Mouse (Mus musculus) liver, embryonic 14 days (tissue): ENCODE results near the gene Nfyc. TPM values are rescaled to one million over a fixed set of nuclear protein-coding genes. Genes with fewer than 3 reads are reported as not detected.

Source experiments
- polyA plus RNA-seq: library from polyadenylated mRNA; depleted of rRNA; stranded (reverse); fragments of >200 nt; gene quantifications from 2 replicates; pipeline ENCODE4 v1.2.3, GENCODE M21; 2012; rRNA removed

Gene Nfyc
- polyA plus RNA-seq: 46.2 and 52.7 TPM in 2 replicates

DNA sequence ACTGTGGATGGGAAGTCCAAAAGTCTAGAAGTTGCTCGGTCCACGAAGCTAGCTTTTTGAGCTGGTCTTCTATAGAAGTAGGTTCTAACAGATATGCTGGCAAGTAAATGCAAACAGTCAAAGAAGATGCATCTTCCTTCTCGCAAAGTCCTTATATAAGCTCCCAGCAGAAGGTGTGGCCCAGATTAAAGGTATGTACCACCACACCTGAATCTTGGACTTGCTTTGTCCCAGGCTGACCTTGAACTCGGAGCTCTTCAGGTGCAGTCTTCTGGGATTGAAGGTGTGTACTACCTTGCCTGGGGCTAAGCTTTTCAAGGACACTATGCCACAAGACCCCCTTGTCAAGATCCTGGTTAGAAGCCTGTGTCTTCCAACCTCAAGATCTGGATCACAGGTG, at the start of gene Nfyc:
TSS of gene Nfyc (minus strand) at position 101 of the 400 bp plus-strand sequence.

DNA sequence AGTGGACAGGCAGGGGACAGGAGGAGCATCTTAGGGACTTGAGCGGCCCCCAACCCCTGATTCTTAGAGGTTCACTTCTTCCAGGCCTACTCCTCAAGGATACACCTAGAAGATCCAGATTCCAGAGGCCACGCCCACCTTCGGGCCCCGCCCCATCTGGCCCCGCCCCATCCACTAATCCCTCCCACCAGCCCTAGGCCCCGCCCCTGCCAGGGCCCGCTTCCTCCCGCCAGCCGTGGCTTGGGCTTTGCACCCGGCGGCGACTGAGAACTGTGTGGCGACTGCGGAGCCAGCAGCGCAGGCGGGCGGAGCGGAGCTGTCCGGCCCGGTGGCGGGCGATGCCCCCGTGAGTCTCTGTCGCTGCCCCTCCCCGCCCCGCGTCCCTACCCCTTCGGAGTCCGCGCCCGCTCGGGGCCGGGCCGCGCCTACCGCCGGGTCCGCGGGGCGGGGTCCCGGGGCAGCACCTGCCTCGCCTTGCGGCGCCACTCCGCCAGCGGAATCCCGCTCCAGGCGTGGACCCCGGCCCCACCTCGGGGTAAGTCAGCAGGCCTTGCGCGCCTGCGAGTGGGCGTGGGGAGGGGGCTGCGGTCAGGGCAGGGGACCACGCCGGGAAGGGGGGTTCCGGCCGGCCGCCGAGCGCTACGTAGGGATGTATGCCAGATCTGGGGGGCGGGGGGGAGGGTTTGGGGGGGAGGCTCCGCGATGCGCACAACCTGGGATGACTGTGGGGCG, 23.4 kb upstream of the Nfyc start, which contains the start of gene Rims3:
TSS of gene Rims3 (plus strand) at position 229 of the 732 bp plus-strand sequence.

DNA sequence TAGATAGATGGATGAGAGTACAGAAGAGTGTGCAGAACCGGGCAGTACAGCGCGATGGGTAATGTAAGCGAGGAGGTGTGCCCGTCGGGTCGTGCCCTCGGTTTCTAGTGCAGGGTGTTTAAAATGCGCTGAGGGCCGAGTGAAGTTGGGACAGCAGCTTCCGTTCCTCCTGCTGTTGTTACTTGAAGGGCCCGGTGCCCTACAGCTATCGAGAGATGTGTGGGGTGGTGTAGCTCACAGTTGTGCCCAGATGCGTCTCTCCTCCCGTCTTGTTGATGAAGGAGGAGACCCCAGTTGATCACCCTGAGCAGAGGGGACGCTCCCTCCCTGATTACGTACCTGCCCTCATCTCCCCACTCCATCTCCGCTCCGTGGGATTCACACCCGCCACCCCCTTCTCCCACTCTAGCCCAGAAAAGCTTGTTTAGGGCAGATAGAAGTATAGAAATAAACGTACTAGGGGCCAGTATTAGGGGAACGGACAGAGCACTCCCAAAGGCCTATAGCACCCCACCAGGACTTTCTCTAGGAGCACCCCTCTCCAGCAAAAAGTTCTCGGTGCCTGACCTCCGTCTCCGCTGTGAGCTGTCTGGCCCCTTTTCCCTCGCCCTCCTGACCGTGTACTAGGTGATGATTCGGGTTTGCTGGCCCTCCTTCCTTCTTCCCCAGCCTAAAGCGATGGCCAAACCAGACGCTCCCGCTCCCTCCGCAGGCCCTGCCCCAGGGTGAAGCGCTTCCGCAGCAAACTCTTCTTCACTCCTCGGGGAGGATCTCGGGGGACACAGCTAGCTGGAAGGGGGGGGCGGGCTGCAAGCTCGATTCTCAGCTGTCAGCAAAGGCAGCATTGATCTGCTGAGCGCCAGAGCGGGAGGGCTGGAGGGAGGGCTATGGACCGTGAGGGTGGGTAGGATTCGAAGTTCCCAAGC, 83.2 kb downstream of the Nfyc start, which contains the start of gene Kcnq4:
TSS of gene Kcnq4 (minus strand) at position 672 of the 926 bp plus-strand sequence.

Other genes with a start within 250 kb of the Nfyc start
- not detected in 2 replicates for gene Gm8439, start 242.8 kb downstream of the Nfyc start, polyA plus RNA-seq
- 66.5 and 83.1 TPM in 2 replicates for gene Cited4, start 165.0 kb downstream of the Nfyc start, polyA plus RNA-seq
- 0.03 and 0.06 TPM in 2 replicates for gene Kcnq4, start 83.0 kb downstream of the Nfyc start, polyA plus RNA-seq
- 0.17 and 0.18 TPM in 2 replicates for gene Rims3, start 23.2 kb upstream of the Nfyc start, polyA plus RNA-seq
- gene Exo5, start 93.4 kb upstream of the Nfyc start, polyA plus RNA-seq: 7.6 and 8.1 TPM in 2 replicates
- gene Zfp69, start 120.1 kb upstream of the Nfyc start, polyA plus RNA-seq: 1.1 TPM in 2 replicates
- 14.3 and 18.2 TPM in 2 replicates for gene Smap2, start 185.7 kb upstream of the Nfyc start, polyA plus RNA-seq
- gene Col9a2, start 207.8 kb upstream of the Nfyc start, polyA plus RNA-seq: 1.3 and 1.8 TPM in 2 replicates